Mouse (Mus musculus) liver, embryonic 16.5 days (tissue): ENCODE results near the gene Adgrg3. TPM values are rescaled to one million over a fixed set of nuclear protein-coding genes. Genes with fewer than 3 reads are reported as not detected.

Experiments used
- polyA plus RNA-seq: library from polyadenylated mRNA; unstranded; fragments of >200 nt; fragmentation: Nextera tagmentation; extraction: Ambion mirVana; gene quantifications from 2 replicates; pipeline ENCODE4 v1.2.1, GENCODE M21; 2015

Gene Adgrg3
- polyA plus RNA-seq, 1 experiment from 2014 or later, result 9.1 TPM

Other genes starting within 250 kb of the Adgrg3 start
- gene Cx3cl1, start 245.7 kb upstream of the Adgrg3 start, polyA plus RNA-seq, result 0.47 and 0.71 TPM in 2 replicates
- gene Ccl17, start 207.2 kb upstream of the Adgrg3 start, polyA plus RNA-seq, result not detected in 2 replicates
- gene Coq9, start 179.4 kb upstream of the Adgrg3 start, polyA plus RNA-seq, result 55.3 and 61.8 TPM in 2 replicates
- 37.5 TPM in 2 replicates for gene Ciapin1, start 179.3 kb upstream of the Adgrg3 start, polyA plus RNA-seq
- gene Polr2c, start 160.2 kb upstream of the Adgrg3 start, polyA plus RNA-seq, result 65.7 and 67.0 TPM in 2 replicates
- 7.8 and 9.4 TPM in 2 replicates for gene Dok4, start 141.4 kb upstream of the Adgrg3 start, polyA plus RNA-seq
- 1.4 and 1.6 TPM in 2 replicates for gene Ccdc102a, start 99.6 kb upstream of the Adgrg3 start, polyA plus RNA-seq
- 0.37 and 0.39 TPM in 2 replicates for gene Adgrg5, start 94.0 kb upstream of the Adgrg3 start, polyA plus RNA-seq
- gene Adgrg1, start 42.9 kb upstream of the Adgrg3 start, polyA plus RNA-seq, result 45.0 and 50.6 TPM in 2 replicates
- gene Drc7, start 37.4 kb downstream of the Adgrg3 start, polyA plus RNA-seq, result 0.44 and 0.50 TPM in 2 replicates
- gene Katnb1, start 63.5 kb downstream of the Adgrg3 start, polyA plus RNA-seq, result 8.2 and 9.6 TPM in 2 replicates
- 5.1 and 5.5 TPM in 2 replicates for gene Kifc3, start 185.1 kb downstream of the Adgrg3 start, polyA plus RNA-seq